Mouse (Mus musculus) CH12.LX (cell line): ENCODE measurements at regions not wholly inside any gene's neighbourhood (a gene's known extent, or its start where the extent isn't known, plus 50 kb on each side); places are given as distances from the start of the nearest gene placed in this dataset.

Experiments used
- DNase-seq: peaks from one replicate; pipeline ENCODE4 v3.0.0-alpha.2; 2013; ENCODE audit errors: extremely low read depth
- H3K27ac ChIP-seq: 2 replicates; pipeline ENCODE4 v1.5.1; 2012; ENCODE audit warnings: low read depth, mild to moderate bottlenecking, control low read depth, moderate library complexity; ENCODE audit not compliant: insufficient read depth
- H3K27me3 ChIP-seq: replicated peaks from 2 replicates; pipeline ENCODE3; 2012; ENCODE audit warnings: inconsistent platforms
- H3K36me3 ChIP-seq, 2 experiments: replicated peaks in 1 of 2; 2 replicates each; pipeline versions ENCODE3 to v1.6.1; 2012; ENCODE audit warnings: inconsistent platforms in 1 of 2, low read length in 1 of 2, mild to moderate bottlenecking in 1 of 2, mixed read lengths in 1 of 2, moderate library complexity in 1 of 2; ENCODE audit not compliant: control insufficient read depth in 1 of 2, insufficient read depth in 1 of 2
- H3K4me1 ChIP-seq, 2 experiments: 2 replicates each; pipeline ENCODE4 v1.6.1; 2012; ENCODE audit warnings: inconsistent platforms in 1 of 2, moderate library complexity in 1 of 2; ENCODE audit not compliant: insufficient read depth in 2 of 2, control insufficient read depth in 1 of 2
- H3K4me2 ChIP-seq: 2 replicates; pipeline ENCODE4 v1.6.1; 2012; ENCODE audit warnings: low read depth, mild to moderate bottlenecking, control low read depth; ENCODE audit not compliant: poor library complexity, insufficient read depth, severe bottlenecking
- H3K4me3 ChIP-seq, 3 experiments: fragments of 150-350 bp in 1 of 3; sonication (generic) in 1 of 3; replicated peaks in 1 of 3; 2 replicates each; pipeline versions ENCODE3 to v1.5.1; 2011 to 2012; ENCODE audit warnings: low read depth in 2 of 3, low read length in 2 of 3, mild to moderate bottlenecking in 2 of 3, moderate library complexity in 2 of 3, control low read depth in 1 of 3, improper control_type of control experiment in 1 of 3, inconsistent platforms in 1 of 3, mixed read lengths in 1 of 3; ENCODE audit not compliant: poor library complexity in 1 of 3
- H3K79me2 ChIP-seq: replicated peaks from 2 replicates; pipeline ENCODE4 v1.6.1; 2012; ENCODE audit warnings: mild to moderate bottlenecking, moderate library complexity; ENCODE audit not compliant: control insufficient read depth, poor library complexity, insufficient read depth, severe bottlenecking; ENCODE audit errors: extremely low read depth
- H3K9ac ChIP-seq: 2 replicates; pipeline ENCODE4 v1.6.1; 2012; ENCODE audit warnings: low read depth, mild to moderate bottlenecking, control low read depth, moderate library complexity; ENCODE audit not compliant: insufficient read depth
- H3K9me3 ChIP-seq: replicated peaks from 2 replicates; pipeline ENCODE3; 2012; ENCODE audit warnings: low read length, inconsistent platforms, mixed read lengths
- BHLHE40 ChIP-seq: IDR thresholded peaks from 2 replicates; pipeline ENCODE4 v1.6.1; 2011; ENCODE audit warnings: mild to moderate bottlenecking, low read depth, low read length, improper control_type of control experiment
- CHD1 ChIP-seq: IDR thresholded peaks from 2 replicates; pipeline ENCODE4 v1.6.1; 2012; ENCODE audit warnings: low read depth, low read length, improper control_type of control experiment, inconsistent platforms
- CHD2 ChIP-seq: IDR thresholded peaks from 2 replicates; pipeline ENCODE4 v1.6.1; 2011; ENCODE audit warnings: low read length, improper control_type of control experiment
- CTCF ChIP-seq, 2 experiments: IDR thresholded peaks in 1 of 2; conservative IDR thresholded peaks in 1 of 2; 2 replicates each; pipeline ENCODE4 v1.5.1; 2011 to 2012; ENCODE audit warnings: low read depth in 2 of 2, low read length in 2 of 2, improper control_type of control experiment in 1 of 2, inconsistent platforms in 1 of 2, mild to moderate bottlenecking in 1 of 2, moderate library complexity in 1 of 2
- ELF1 ChIP-seq: IDR thresholded peaks from 2 replicates; pipeline ENCODE4 v1.6.1; 2014; ENCODE audit warnings: low read depth, mild to moderate bottlenecking, inconsistent platforms, low read length, improper control_type of control experiment
- EP300 ChIP-seq: IDR thresholded peaks from 2 replicates; pipeline ENCODE4 v1.6.1; 2011; ENCODE audit warnings: low read length, improper control_type of control experiment
- GABPA ChIP-seq: IDR thresholded peaks from 2 replicates; pipeline ENCODE4 v1.6.1; 2012; ENCODE audit warnings: low read depth, low read length, improper control_type of control experiment, inconsistent platforms; ENCODE audit not compliant: insufficient replicate concordance
- HCFC1 ChIP-seq: IDR thresholded peaks from 2 replicates; pipeline ENCODE4 v1.6.1; 2012; ENCODE audit warnings: low read depth, mild to moderate bottlenecking, inconsistent platforms, low read length, improper control_type of control experiment
- IRF4 ChIP-seq: IDR thresholded peaks from 2 replicates; pipeline ENCODE4 v1.6.1; 2014; ENCODE audit warnings: low read depth, mild to moderate bottlenecking, inconsistent platforms, low read length, improper control_type of control experiment
- JUN ChIP-seq: IDR thresholded peaks from 2 replicates; pipeline ENCODE4 v1.6.1; 2011; ENCODE audit warnings: low read depth, mild to moderate bottlenecking, low read length, improper control_type of control experiment, moderate library complexity; ENCODE audit not compliant: insufficient read depth
- JUND ChIP-seq: conservative IDR thresholded peaks from 2 replicates; pipeline ENCODE4 v1.6.1; 2011; ENCODE audit warnings: low read depth, low read length, improper control_type of control experiment
- KAT2A ChIP-seq: IDR thresholded peaks from 2 replicates; pipeline ENCODE4 v1.6.1; 2012; ENCODE audit warnings: low read length, improper control_type of control experiment, inconsistent platforms; ENCODE audit not compliant: insufficient replicate concordance
- MAFK ChIP-seq: IDR thresholded peaks from 2 replicates; pipeline ENCODE4 v1.6.1; 2011; ENCODE audit warnings: low read length, improper control_type of control experiment; ENCODE audit not compliant: insufficient replicate concordance
- MAZ ChIP-seq: IDR thresholded peaks from 2 replicates; pipeline ENCODE4 v1.6.1; 2012; ENCODE audit warnings: low read depth, mild to moderate bottlenecking, inconsistent platforms, low read length, improper control_type of control experiment, moderate library complexity
- MEF2A ChIP-seq: IDR thresholded peaks from 2 replicates; pipeline ENCODE4 v1.6.1; 2014; ENCODE audit warnings: low read depth, mild to moderate bottlenecking, inconsistent platforms, low read length, improper control_type of control experiment, borderline replicate concordance
- MXI1 ChIP-seq: IDR thresholded peaks from 2 replicates; pipeline ENCODE4 v1.6.1; 2011; ENCODE audit warnings: mild to moderate bottlenecking, low read depth, low read length, improper control_type of control experiment
- MYC ChIP-seq: IDR thresholded peaks from 2 replicates; pipeline ENCODE4 v1.6.1; 2011; ENCODE audit warnings: low read depth, mild to moderate bottlenecking, improper control_type of control experiment, low read length
- NELFE ChIP-seq: IDR thresholded peaks from 2 replicates; pipeline ENCODE4 v1.6.1; 2011; ENCODE audit warnings: low read depth, low read length, improper control_type of control experiment
- NRF1 ChIP-seq: IDR thresholded peaks from 2 replicates; pipeline ENCODE4 v1.6.1; 2014; ENCODE audit warnings: low read depth, mild to moderate bottlenecking, inconsistent platforms, low read length, improper control_type of control experiment, moderate library complexity
- PAX5 ChIP-seq: IDR thresholded peaks from 2 replicates; pipeline ENCODE4 v1.6.1; 2012; ENCODE audit warnings: low read length, inconsistent platforms, mixed read lengths
- POLR2A ChIP-seq: IDR thresholded peaks from 2 replicates; pipeline ENCODE4 v1.6.1; 2011; ENCODE audit warnings: low read depth, mild to moderate bottlenecking, improper control_type of control experiment, low read length
- POLR2AphosphoS2 ChIP-seq: IDR thresholded peaks from 2 replicates; pipeline ENCODE4 v1.6.1; 2011; ENCODE audit warnings: low read depth, low read length, improper control_type of control experiment
- RCOR1 ChIP-seq: conservative IDR thresholded peaks from 2 replicates; pipeline ENCODE4 v1.6.1; 2012; ENCODE audit warnings: low read depth, mild to moderate bottlenecking, inconsistent platforms, low read length, improper control_type of control experiment
- SIN3A ChIP-seq: IDR thresholded peaks from 2 replicates; pipeline ENCODE4 v1.6.1; 2012; ENCODE audit warnings: low read length, improper control_type of control experiment, inconsistent platforms
- SMC3 ChIP-seq: IDR thresholded peaks from 2 replicates; pipeline ENCODE4 v1.6.1; 2011; ENCODE audit warnings: low read depth, low read length, improper control_type of control experiment
- TBP ChIP-seq: conservative IDR thresholded peaks from 2 replicates; pipeline ENCODE4 v1.6.1; 2011; ENCODE audit warnings: low read depth, low read length, improper control_type of control experiment
- TCF12 ChIP-seq: IDR thresholded peaks from 2 replicates; pipeline ENCODE4 v1.6.1; 2014; ENCODE audit warnings: low read depth, mild to moderate bottlenecking, inconsistent platforms, low read length, improper control_type of control experiment
- UBTF ChIP-seq: IDR thresholded peaks from 2 replicates; pipeline ENCODE4 v1.6.1; 2012; ENCODE audit warnings: low read depth, mild to moderate bottlenecking, inconsistent platforms, low read length, improper control_type of control experiment, moderate library complexity
- USF1 ChIP-seq: IDR thresholded peaks from 2 replicates; pipeline ENCODE4 v1.6.1; 2014; ENCODE audit warnings: low read depth, mild to moderate bottlenecking, inconsistent platforms, low read length, improper control_type of control experiment
- USF2 ChIP-seq: conservative IDR thresholded peaks from 2 replicates; pipeline ENCODE4 v1.6.1; 2011; ENCODE audit warnings: low read depth, low read length, improper control_type of control experiment
- ZC3H11A ChIP-seq: IDR thresholded peaks from 2 replicates; pipeline ENCODE4 v1.6.1; 2012; ENCODE audit warnings: low read depth, mild to moderate bottlenecking, inconsistent platforms, low read length, improper control_type of control experiment
- ZMIZ1 ChIP-seq: IDR thresholded peaks from 2 replicates; pipeline ENCODE4 v1.6.1; 2012; ENCODE audit warnings: low read depth, mild to moderate bottlenecking, inconsistent platforms, low read length, improper control_type of control experiment
- dilution Hi-C: fragments of 300-500 bp; cut with MboI; formaldehyde crosslinking; loops from 2 replicates; pipeline ENCODE4 v1.14.3; 2020; ENCODE audit warnings: low sequenced_read_pairs; ENCODE audit not compliant: extremely low pct_unique_long_range_greater_than_20kb, extremely low pct_ligation_motif_present
- in situ Hi-C: fragments of 300-500 bp; cut with MboI; formaldehyde crosslinking; loops from 3 replicates; pipeline ENCODE4 v1.14.3; 2019; ENCODE audit warnings: low sequenced_read_pairs, low pct_ligation_motif_present, low pct_unique_long_range_greater_than_20kb, mixed read lengths

GRCm38 (mm10) chr3:56393134-56393533 lies 209.6 kb upstream of the Nbea start:
- TF ChIP-seq MEF2A (no peak), CHD2 (no peak), TCF12 (no peak), IRF4 (no peak), MYC (no peak), RCOR1 (no peak), ZMIZ1 (no peak), USF1 (no peak), MAFK (no peak), KAT2A (no peak), POLR2A (no peak), UBTF (no peak), MAZ (no peak), CTCF (conservative IDR thresholded peaks at IDR 0.05 in 1 of 2, IDR thresholded peaks at IDR 0.05 in 1 of 2; ENCODE audit: low read depth in 2 of 2, low read length in 2 of 2) (no peak), JUN (no peak), MXI1 (no peak), JUND (no peak), GABPA (no peak), HCFC1 (no peak), SMC3 (no peak)
- TF ChIP-seq, all 38 proteins: peak for 0
- Histone ChIP-seq H3K27ac (no peak overlapping the region), H3K9me3 (peaks cover 26% of the 10 kb centered on the region), H3K9ac (no peak overlapping the region), H3K4me1 (no peaks in the 10 kb centered on the region), H3K79me2 (no peaks in the 10 kb centered on the region), H3K4me3 (no peak overlapping the region), H3K4me2 (no peak overlapping the region), H3K36me3 (no peaks in the 10 kb centered on the region), H3K27me3 (no peaks in the 10 kb centered on the region)
- in situ Hi-C loops: no loop called here
- DNase-seq: no peak
- dilution Hi-C loops: no loop called here

DNA sequence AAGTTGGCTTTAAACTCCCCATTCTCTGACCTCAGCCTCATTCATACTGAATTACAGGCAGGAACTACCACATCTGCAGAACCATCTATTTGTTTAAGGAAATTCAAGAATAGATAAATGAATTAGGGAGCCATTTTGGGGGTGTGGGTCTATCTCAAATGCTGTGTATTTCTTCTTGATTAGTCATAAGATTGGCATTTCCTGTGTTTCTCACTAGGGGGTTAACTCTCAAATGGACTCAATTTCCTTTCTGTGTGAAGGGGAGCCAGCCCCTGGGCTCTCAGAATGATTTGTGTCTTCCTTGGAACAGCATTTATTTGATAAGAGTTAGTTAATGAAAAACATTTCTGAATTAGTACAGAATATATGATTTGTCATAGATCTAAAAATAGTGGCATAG lies 196.8 kb upstream of the Nbea start:
- H3K9ac ChIP-seq: no peak overlapping the region
- no peaks in the 10 kb centered on the region for H3K27me3 ChIP-seq
- no peak overlapping the region for H3K4me3 ChIP-seq
- no peak for TF ChIP-seq NELFE
- no peak for TF ChIP-seq MXI1
- no peak for TF ChIP-seq CHD2
- no peak for TF ChIP-seq NRF1
- no peak for TF ChIP-seq TBP
- no peak for TF ChIP-seq ELF1
- TF ChIP-seq SIN3A: no peak
- TF ChIP-seq POLR2A: no peak
- TF ChIP-seq IRF4: no peak
- no peak for TF ChIP-seq USF2
- no peak for TF ChIP-seq CHD1
- TF ChIP-seq ZC3H11A: no peak
- TF ChIP-seq EP300: no peak
- no peak for TF ChIP-seq POLR2AphosphoS2
- TF ChIP-seq ZMIZ1: no peak
- no peak for TF ChIP-seq PAX5
- no peak for TF ChIP-seq TCF12
- no peak for TF ChIP-seq SMC3
- no peak for TF ChIP-seq MEF2A
- TF ChIP-seq BHLHE40: no peak
- TF ChIP-seq, all 38 proteins: peak for 0
- Histone ChIP-seq H3K9me3 (peaks cover 20% of the 10 kb centered on the region), H3K79me2 (no peaks in the 10 kb centered on the region), H3K27ac (no peak overlapping the region), H3K36me3 (no peaks in the 10 kb centered on the region), H3K4me1 (no peaks in the 10 kb centered on the region), H3K4me2 (no peak overlapping the region)
- no peak for DNase-seq
- dilution Hi-C loops: no loop called here
- in situ Hi-C loops: no loop called here
